Mouse (Mus musculus) layer of hippocampus, postnatal 36 days (tissue): Measurements from ENCODE around the gene Sdk2. TPM values are rescaled to one million over a fixed set of nuclear protein-coding genes. Genes with fewer than 3 reads are reported as not detected.

Experiments used
- DNase-seq, 2 experiments: peaks; one replicate each; pipeline ENCODE4 v3.0.0; 2022
- total RNA-seq, 2 experiments: library from RNA; stranded (reverse); gene quantifications; 2 replicates each; pipeline ENCODE4 v1.2.3; 2021

Gene Sdk2
- total RNA-seq, 2 experiments from 2014 or later, result 19.8 to 25.9 TPM

DNA sequence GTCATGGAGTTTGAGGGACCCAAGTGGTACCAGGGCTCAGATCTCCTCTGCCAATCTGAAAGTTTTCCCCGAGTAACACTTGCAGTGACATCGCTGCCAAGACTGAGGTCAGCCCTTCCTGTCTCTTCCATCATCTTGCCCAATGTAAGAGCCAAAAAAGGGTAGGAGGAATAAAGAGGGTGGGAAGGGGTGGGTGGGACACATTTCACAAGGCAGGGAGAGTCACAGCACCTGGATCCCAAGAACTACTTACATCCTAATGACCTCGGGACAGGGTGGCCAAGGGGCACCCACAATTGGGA, 329.3 kb downstream of the Sdk2 start:
- no peak for DNase-seq

DNA sequence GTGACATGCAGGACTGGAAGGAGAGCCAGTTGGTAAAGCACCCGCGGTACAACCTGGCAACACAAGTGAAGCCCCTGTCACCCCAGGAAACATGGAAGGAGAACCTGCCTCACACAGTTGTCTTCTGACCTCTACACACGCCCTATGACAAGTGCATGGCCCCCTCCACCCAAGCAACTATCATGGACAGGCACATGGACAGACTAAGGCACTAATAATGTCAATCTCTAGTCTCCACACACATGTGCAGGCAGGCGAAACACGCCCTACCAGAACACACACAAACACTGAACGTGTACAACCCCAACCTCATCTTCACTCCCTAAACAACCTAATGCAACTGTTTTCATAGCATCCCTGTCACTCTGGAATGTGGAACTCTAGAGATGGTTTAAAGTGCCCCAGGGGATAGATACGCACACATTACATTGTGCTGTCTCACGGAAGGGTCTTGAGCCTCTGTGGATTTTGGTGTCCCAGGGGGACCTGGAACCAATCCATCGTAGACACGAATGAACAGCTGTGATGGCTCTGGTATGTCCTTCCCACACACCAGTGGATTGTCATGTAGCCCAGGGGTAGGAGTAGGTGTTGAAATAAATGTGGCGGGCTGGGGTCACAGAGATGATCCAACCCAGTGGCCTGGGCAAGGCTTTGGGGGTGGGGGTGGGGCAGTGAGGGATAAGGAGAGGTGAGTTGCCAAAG, 329.8 kb downstream of the Sdk2 start:
- no peak for DNase-seq

DNA sequence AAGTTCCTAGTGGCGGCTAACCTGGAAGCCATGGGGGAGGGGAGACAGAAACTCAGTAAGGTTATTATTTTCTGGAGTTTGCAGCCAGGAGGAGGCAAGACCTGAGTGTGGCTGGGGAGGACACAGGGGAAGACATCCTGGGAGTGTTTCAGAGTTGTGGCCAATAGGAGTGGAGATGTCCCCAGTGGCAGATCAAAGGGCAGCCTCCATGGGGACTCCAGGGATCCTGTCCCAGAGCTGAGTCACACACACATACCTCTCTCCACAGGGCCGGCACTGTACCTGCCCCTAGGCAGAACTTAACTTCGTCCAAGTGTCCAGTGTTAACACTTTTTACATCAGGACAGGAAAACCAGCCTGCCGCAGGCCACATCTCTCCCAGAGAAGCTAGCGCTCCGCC, 331.7 kb downstream of the Sdk2 start:
- DNase-seq, result no peak

DNA sequence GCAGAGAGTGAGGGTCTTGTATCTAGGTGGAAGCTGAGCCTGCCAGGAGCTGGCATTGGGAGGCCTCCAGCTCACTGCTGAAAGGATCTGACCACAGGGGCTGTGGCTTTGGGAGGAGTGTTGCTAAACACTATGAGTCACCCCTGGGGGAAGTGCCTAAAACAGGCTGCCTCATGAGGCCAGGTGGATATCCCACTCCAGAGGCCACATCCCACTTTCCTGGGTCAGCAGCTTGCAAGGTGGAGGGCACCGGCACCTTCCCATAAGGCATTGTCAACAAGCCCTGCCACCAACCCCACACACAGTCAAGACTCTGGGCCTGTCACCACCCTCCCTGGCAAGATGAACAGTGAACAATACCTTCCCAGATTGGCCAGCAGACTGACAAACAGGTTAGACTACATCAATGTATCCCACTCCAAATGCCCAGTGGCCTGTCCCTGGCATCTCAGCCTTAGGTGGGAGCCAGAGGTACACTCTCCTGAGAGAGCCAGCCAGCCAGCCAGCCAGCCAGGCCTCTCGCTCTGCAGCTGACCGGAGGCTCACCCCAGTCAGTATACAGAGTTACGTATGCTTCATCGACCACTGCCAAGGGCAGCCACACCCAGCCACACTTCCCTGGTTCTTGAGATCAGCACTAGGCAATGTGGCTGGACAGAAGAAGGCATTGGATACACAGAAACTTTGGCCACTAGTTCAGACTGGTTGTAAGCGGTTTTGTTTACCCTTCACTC, 333.0 kb downstream of the Sdk2 start:
- no peak for DNase-seq

DNA sequence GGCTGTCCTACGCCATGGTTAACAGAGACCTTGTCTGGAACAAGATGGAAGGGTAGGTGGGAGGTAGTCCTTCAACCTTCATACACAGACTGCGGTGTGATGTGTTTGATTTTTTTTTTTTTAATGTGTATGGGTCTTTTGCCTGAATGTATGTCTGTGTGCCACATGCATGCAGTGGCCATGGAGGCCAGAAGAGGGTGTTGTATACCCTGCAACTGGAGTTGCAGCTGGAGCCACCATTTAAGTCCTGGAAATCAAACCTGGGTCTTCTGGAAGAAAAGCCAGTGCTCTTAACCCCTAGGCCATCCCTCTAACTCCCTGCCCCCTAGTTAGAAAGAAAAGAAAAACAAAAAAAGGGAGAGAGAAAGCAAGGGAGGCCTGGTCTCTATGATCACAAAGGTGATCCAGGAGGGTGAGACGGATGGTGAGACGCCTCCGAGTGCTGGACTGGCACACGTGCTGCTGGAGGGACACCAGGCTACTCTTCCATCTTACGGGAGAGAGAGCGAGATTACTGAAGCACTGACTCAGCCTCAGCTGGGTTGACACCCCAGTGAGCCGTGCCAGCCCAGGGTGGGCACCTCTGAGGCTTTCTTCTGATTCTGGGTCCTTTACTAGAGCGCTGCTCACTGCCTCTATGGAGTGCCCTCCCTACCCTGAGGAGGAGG, 334.8 kb downstream of the Sdk2 start:
- DNase-seq, result no peak

DNA sequence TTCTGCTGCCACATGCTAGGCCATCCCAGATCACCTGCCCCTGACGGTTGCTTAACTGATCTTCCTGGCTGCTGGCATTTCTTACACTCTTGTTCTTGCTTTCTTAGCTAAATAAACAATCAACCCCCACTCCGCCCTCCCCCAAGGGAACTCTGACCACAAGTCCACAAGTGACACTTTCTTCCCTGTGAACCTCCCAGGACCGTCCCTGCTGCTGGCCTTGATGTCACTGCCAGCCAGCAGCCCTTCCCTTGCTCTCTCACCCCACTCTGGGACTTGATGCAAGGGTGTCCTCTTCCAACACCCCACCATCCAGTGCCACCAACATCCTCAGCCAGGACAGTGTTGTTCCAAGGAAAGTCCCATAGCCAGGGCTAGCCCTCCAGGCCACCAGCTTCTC, 336.0 kb downstream of the Sdk2 start:
- DNase-seq, result no peak

DNA sequence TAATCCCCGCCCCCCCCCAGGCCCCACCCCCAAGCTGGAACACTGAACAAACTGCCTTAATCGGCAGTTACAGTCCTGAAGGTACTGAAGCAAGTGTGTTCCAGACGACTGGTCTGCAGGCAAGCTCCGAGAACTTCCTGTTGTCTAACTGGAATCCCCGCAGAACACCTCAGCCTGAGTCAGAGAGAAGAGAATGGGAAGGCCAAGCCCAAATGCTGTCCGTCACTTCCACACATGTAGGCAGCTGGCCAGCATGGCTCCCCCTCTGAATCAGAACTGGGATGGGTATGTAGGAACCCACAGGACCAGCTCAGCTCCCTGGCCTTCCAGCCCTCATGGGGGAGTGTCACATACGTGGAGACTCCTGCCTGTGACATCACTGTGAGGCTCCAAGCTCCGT, 336.9 kb downstream of the Sdk2 start:
- no peak for DNase-seq

DNA sequence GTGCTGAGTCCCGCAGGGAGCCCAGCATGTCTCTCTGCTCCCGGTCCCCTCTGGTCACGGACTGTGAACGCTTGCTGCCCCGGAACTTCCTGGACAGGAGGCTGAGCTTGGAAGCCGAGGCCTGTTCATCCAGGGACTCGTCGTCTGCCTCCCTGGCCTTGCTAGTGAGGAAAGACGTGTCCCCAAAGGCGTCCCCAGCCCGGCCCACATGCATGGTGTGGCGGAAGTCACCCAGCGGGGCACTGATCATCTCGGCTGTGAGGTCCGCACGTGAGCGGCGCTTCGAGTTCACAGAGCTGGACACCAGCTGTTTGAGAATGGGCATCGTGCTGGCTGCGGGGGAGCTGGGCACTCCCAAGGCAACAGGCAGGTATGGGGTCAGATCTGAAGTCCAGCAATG, 337.6 kb downstream of the Sdk2 start:
- DNase-seq, result no peak

DNA sequence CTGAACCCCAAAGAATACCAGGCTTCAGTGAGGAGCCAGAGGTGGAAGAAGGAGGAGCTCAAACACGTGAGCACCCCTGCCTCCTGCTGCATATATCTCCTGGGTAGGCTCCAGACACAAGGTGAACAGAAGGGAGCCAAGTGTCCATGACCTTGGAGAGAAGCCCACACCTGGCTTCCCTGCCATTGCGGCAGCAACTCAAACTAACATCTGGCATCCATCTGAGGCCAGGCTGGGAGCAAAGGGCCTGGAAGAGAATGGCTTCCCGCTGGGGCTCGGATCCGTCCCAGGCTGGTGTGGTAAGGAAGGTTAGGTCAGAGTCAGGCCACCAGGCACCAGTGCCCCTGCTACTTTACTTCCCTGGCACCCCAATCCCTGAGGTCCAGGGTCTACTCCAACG, 338.9 kb downstream of the Sdk2 start:
- no peak for DNase-seq

DNA sequence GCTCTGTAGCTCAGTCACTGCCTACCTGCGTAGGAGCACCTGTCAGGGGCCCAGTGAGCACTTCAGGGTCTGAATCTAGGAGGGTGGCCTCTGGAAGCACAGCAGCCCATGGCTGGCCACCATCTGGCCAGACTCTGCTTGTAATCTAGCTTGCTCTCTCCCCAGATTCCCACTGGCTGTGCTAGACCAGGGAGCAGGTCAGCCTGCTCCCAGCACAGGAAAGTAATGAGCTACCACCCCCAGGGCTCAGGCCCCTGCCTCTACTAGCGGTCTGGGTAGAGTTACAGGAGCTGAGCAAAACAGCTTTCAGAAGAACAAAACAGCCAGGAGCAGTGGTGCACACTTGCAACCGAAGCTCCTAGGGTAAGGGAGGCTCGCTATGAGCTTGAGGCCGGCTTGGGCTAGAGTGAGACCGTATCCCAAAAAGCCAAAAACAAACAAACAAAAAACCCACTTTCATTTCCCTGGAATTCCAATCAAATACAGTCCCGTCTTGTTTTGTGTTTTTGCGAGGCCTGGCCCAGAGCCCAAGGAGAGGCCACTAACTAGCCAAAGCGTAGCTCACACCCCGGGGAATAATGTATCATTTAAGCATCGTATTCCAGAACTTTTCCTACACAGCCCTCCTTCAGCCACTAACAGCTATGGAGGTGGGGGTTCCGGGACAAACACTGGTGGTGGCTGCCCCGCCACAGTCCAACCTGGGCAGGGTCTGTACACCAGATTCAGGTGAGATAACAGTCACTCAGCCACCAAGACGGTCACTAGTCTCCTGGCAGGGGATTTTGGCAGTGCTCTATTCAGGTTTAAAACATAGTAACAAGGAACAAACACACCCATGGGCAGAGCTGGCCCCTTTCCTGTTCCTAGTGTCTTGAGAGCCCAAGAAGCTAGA, 339.6 kb downstream of the Sdk2 start:
- DNase-seq, result no peak
